Mouse (Mus musculus) ES-Bruce4 (cell line): ENCODE data around the gene Hnrnpa0. TPM values are rescaled to one million over a fixed set of nuclear protein-coding genes. Genes with fewer than 3 reads are reported as not detected.

ENCODE experiments used
- H3K27ac ChIP-seq: 2 replicates; pipeline ENCODE4 v1.5.1; 2012; ENCODE audit warnings: low read length, inconsistent platforms; ENCODE audit not compliant: insufficient read depth
- H3K27me3 ChIP-seq: 2 replicates; pipeline ENCODE4 v1.6.1; 2012; ENCODE audit warnings: mild to moderate bottlenecking, low read length, inconsistent platforms; ENCODE audit not compliant: control insufficient read depth, poor library complexity, insufficient read depth, severe bottlenecking
- H3K36me3 ChIP-seq: 2 replicates; pipeline ENCODE4 v1.6.1; 2012; ENCODE audit warnings: inconsistent platforms, mild to moderate bottlenecking, low read length, moderate library complexity; ENCODE audit not compliant: control insufficient read depth, poor library complexity, insufficient read depth, severe bottlenecking
- H3K4me1 ChIP-seq: one replicate; pipeline ENCODE4 v1.8.1; 2011; ENCODE audit warnings: low read length; ENCODE audit not compliant: control insufficient read depth, insufficient read depth
- H3K4me3 ChIP-seq: 2 replicates; pipeline ENCODE4 v1.5.1; 2011; ENCODE audit warnings: low read depth, mild to moderate bottlenecking, low read length
- H3K9ac ChIP-seq: 2 replicates; pipeline ENCODE4 v1.6.1; 2012; ENCODE audit warnings: low read depth, mild to moderate bottlenecking, inconsistent platforms; ENCODE audit not compliant: poor library complexity, severe bottlenecking
- H3K9me3 ChIP-seq: replicated peaks from 2 replicates; pipeline ENCODE4 v1.6.1; 2012; ENCODE audit warnings: mild to moderate bottlenecking, low read length, inconsistent platforms; ENCODE audit not compliant: control insufficient read depth, poor library complexity, insufficient read depth, severe bottlenecking
- CTCF ChIP-seq: IDR thresholded peaks from one replicate; pipeline ENCODE4 v1.8.1; 2011; ENCODE audit warnings: low read depth, low read length
- EP300 ChIP-seq: IDR thresholded peaks from 2 replicates; pipeline ENCODE4 v1.6.1; 2011; ENCODE audit warnings: low read depth, low read length; ENCODE audit not compliant: insufficient read depth
- POLR2A ChIP-seq: IDR thresholded peaks from one replicate; pipeline ENCODE4 v1.8.1; 2011; ENCODE audit warnings: low read length; ENCODE audit not compliant: insufficient read depth
- polyA plus RNA-seq: library from polyadenylated mRNA; stranded (reverse); fragments of >200 nt; gene quantifications from 2 replicates; pipeline ENCODE4 v1.2.4, GENCODE M21; 2011; ENCODE audit warnings: low read depth; ENCODE audit not compliant: missing spikeins, insufficient read depth, insufficient read length

Gene Hnrnpa0
- polyA plus RNA-seq, 1 experiment = 166 TPM

- no peak for TF ChIP-seq POLR2A
- no peak for TF ChIP-seq EP300
- TF ChIP-seq CTCF = no peak
- H3K4me1 ChIP-seq = no peaks in the 10 kb centered on the region
- no peak overlapping the region for H3K4me3 ChIP-seq
- no peak overlapping the region for H3K9ac ChIP-seq
- no peaks in the 10 kb centered on the region for H3K9me3 ChIP-seq
- H3K36me3 ChIP-seq = no peaks in the 10 kb centered on the region
- H3K27ac ChIP-seq = no peak overlapping the region
- H3K27me3 ChIP-seq = no peaks in the 10 kb centered on the region
Observed at GRCm38 (mm10) chr13:58083048-58083447, 45.3 kb downstream of the Hnrnpa0 start.

- no peaks in the 10 kb centered on the region for H3K27me3 ChIP-seq
- H3K36me3 ChIP-seq = no peaks in the 10 kb centered on the region
- no peak overlapping the region for H3K27ac ChIP-seq
- no peak overlapping the region for H3K4me3 ChIP-seq
- H3K9ac ChIP-seq = no peak overlapping the region
- no peaks in the 10 kb centered on the region for H3K4me1 ChIP-seq
- H3K9me3 ChIP-seq = no peaks in the 10 kb centered on the region
- TF ChIP-seq CTCF = no peak
- no peak for TF ChIP-seq POLR2A
- no peak for TF ChIP-seq EP300
Observed at GRCm38 (mm10) chr13:58078361-58078760, 50.0 kb downstream of the Hnrnpa0 start.

Other genes starting within 250 kb of the Hnrnpa0 start
- 0.61 TPM in 1 of 2 replicates, not detected in the other for gene Spock1, start 220.2 kb downstream of the Hnrnpa0 start, polyA plus RNA-seq
- gene Klhl3, start 15.0 kb downstream of the Hnrnpa0 start, polyA plus RNA-seq = 0.25 and 0.30 TPM in 2 replicates
- gene Idnk, start 29.1 kb upstream of the Hnrnpa0 start, polyA plus RNA-seq = 25.1 and 28.9 TPM in 2 replicates
- gene Ubqln1, start 87.1 kb upstream of the Hnrnpa0 start, polyA plus RNA-seq = 176 and 182 TPM in 2 replicates
- gene Gkap1, start 147.1 kb upstream of the Hnrnpa0 start, polyA plus RNA-seq = 41.8 and 44.2 TPM in 2 replicates
- gene Kif27, start 230.6 kb upstream of the Hnrnpa0 start, polyA plus RNA-seq = 1.4 and 2.2 TPM in 2 replicates